Mouse (Mus musculus) forebrain, embryonic 16.5 days (tissue): ENCODE results near the gene Htra2. TPM values are rescaled to one million over a fixed set of nuclear protein-coding genes. Genes with fewer than 3 reads are reported as not detected.

ENCODE experiments used
- ATAC-seq: fragments of 200-750 bp; cut with Nextera tagmentation; 2 replicates; pipeline ENCODE4 v1.8.0; 2017; ENCODE audit warnings: mild to moderate bottlenecking, moderate library complexity
- H3K27ac ChIP-seq: fragments of 300-500 bp; sonication (generic); 2 replicates; pipeline ENCODE4 v1.5.1; 2014; ENCODE audit warnings: low read length, control low read depth
- H3K27me3 ChIP-seq: fragments of 300-500 bp; sonication (generic); replicated peaks from 2 replicates; pipeline ENCODE4 v1.6.1; 2014; ENCODE audit warnings: low read length; ENCODE audit not compliant: control insufficient read depth, insufficient read depth
- H3K36me3 ChIP-seq: fragments of 300-500 bp; sonication (generic); 2 replicates; pipeline ENCODE4 v1.6.1; 2014; ENCODE audit not compliant: control insufficient read depth, insufficient read depth
- H3K4me1 ChIP-seq: fragments of 300-500 bp; sonication (generic); replicated peaks from 2 replicates; pipeline ENCODE4 v1.6.1; 2014; ENCODE audit warnings: low read length; ENCODE audit not compliant: control insufficient read depth, insufficient read depth
- H3K4me2 ChIP-seq: fragments of 300-500 bp; sonication (generic); 2 replicates; pipeline ENCODE4 v1.6.1; 2014; ENCODE audit warnings: mild to moderate bottlenecking, low read length, control low read depth
- H3K4me3 ChIP-seq: fragments of 300-500 bp; sonication (generic); replicated peaks from 2 replicates; pipeline ENCODE4 v1.5.1; 2014; ENCODE audit warnings: mild to moderate bottlenecking, low read length, control low read depth
- H3K9ac ChIP-seq: fragments of 300-500 bp; sonication (generic); replicated peaks from 2 replicates; pipeline ENCODE4 v1.6.1; 2014; ENCODE audit warnings: low read depth, low read length, control low read depth
- H3K9me3 ChIP-seq: fragments of 300-500 bp; sonication (generic); 2 replicates; pipeline ENCODE4 v1.6.1; 2016; ENCODE audit warnings: low read length; ENCODE audit not compliant: control insufficient read depth
- WGBS: fragments of 180-500 bp; shearing (Covaris S2); extraction: QIAGEN DNeasy Blood & Tissue Kit; methylation state at CpG from one replicate; pipeline ENCODE4 v1.1.7; 2014; 5-methylcytosine and 5-hydroxymethylcytosine counted together
- polyA plus RNA-seq: library from polyadenylated mRNA; unstranded; fragments of >200 nt; fragmentation: Nextera tagmentation; extraction: Ambion mirVana; gene quantifications from 2 replicates; pipeline ENCODE4 v1.2.1, GENCODE M21; 2015

The Htra2 gene
- polyA plus RNA-seq, 1 experiment from 2014 or later = 77.8 TPM

GRCm38 (mm10) chr6:83027293-83027692 lies 27.8 kb downstream of the Htra2 start:
- H3K36me3 ChIP-seq = no peaks in the 10 kb centered on the region
- no peak overlapping the region for H3K27ac ChIP-seq
- H3K4me2 ChIP-seq = no peak overlapping the region
- H3K27me3 ChIP-seq = peaks cover 12% of the 10 kb centered on the region
- no peak overlapping the region for H3K9ac ChIP-seq
- ATAC-seq = no peak
- no peak overlapping the region for H3K4me3 ChIP-seq
- H3K9me3 ChIP-seq = no peaks in the 10 kb centered on the region
- 69% methylated on average over 8 of the region's 8 CpGs for WGBS
- H3K4me1 ChIP-seq = peaks cover under 1% of the 10 kb centered on the region

- 100% methylated on average over 4 of the region's 4 CpGs for WGBS
- ATAC-seq = no peak
Observed at GRCm38 (mm10) chr6:83025221-83025620, 29.9 kb downstream of the Htra2 start.

GRCm38 (mm10) chr6:83024421-83024820 lies 30.7 kb downstream of the Htra2 start:
- Histone ChIP-seq H3K36me3 (no peaks in the 10 kb centered on the region), H3K27me3 (no peaks in the 10 kb centered on the region), H3K4me1 (no peaks in the 10 kb centered on the region), H3K4me3 (no peak overlapping the region), H3K9ac (no peak overlapping the region), H3K27ac (no peak overlapping the region), H3K9me3 (no peaks in the 10 kb centered on the region), H3K4me2 (no peak overlapping the region)
- ATAC-seq = no peak
- 71% methylated on average over 4 of the region's 4 CpGs for WGBS

More at GRCm38 (mm10) chr6:83025221-83025620, 29.9 kb downstream of the Htra2 start:
- no peak overlapping the region for H3K27ac ChIP-seq
- no peaks in the 10 kb centered on the region for H3K9me3 ChIP-seq
- no peak overlapping the region for H3K4me3 ChIP-seq
- H3K4me1 ChIP-seq = no peaks in the 10 kb centered on the region
- H3K4me2 ChIP-seq = no peak overlapping the region
- H3K9ac ChIP-seq = no peak overlapping the region
- peaks cover 4% of the 10 kb centered on the region; the same call in 1 of the 2 replicates for H3K27me3 ChIP-seq
- no peaks in the 10 kb centered on the region for H3K36me3 ChIP-seq

- no peaks in the 10 kb centered on the region for H3K9me3 ChIP-seq
- H3K4me3 ChIP-seq = no peak overlapping the region
- ATAC-seq = no peak
- 91% methylated on average over 2 of the region's 2 CpGs for WGBS
- H3K27ac ChIP-seq = no peak overlapping the region
- no peak overlapping the region for H3K4me2 ChIP-seq
- no peaks in the 10 kb centered on the region for H3K27me3 ChIP-seq
- H3K36me3 ChIP-seq = no peaks in the 10 kb centered on the region
- no peaks in the 10 kb centered on the region for H3K4me1 ChIP-seq
- no peak overlapping the region for H3K9ac ChIP-seq
Observed at GRCm38 (mm10) chr6:83023786-83024185, 31.3 kb downstream of the Htra2 start.

- no peak overlapping the region for H3K4me3 ChIP-seq
- no peaks in the 10 kb centered on the region for H3K4me1 ChIP-seq
- no peak overlapping the region for H3K4me2 ChIP-seq
- no peak for ATAC-seq
- no peaks in the 10 kb centered on the region for H3K27me3 ChIP-seq
- 87% methylated on average over 9 of the region's 9 CpGs for WGBS
- no peak overlapping the region for H3K27ac ChIP-seq
- H3K9ac ChIP-seq = no peak overlapping the region
- H3K36me3 ChIP-seq = no peaks in the 10 kb centered on the region
- H3K9me3 ChIP-seq = no peaks in the 10 kb centered on the region
Observed at GRCm38 (mm10) chr6:83023008-83023407, 32.1 kb downstream of the Htra2 start.

- no peaks in the 10 kb centered on the region for H3K9me3 ChIP-seq
- WGBS = 81% methylated on average over 4 of the region's 4 CpGs
- no peak overlapping the region for H3K4me3 ChIP-seq
- H3K27me3 ChIP-seq = no peaks in the 10 kb centered on the region
- H3K36me3 ChIP-seq = no peaks in the 10 kb centered on the region
- no peak for ATAC-seq
- no peaks in the 10 kb centered on the region for H3K4me1 ChIP-seq
- no peak overlapping the region for H3K4me2 ChIP-seq
- H3K9ac ChIP-seq = no peak overlapping the region
- no peak overlapping the region for H3K27ac ChIP-seq
Observed at GRCm38 (mm10) chr6:83020836-83021593, 34.1 kb downstream of the Htra2 start.

- Histone ChIP-seq H3K27ac (no peak overlapping the region), H3K4me1 (no peaks in the 10 kb centered on the region), H3K9ac (no peak overlapping the region), H3K9me3 (no peaks in the 10 kb centered on the region), H3K36me3 (no peaks in the 10 kb centered on the region), H3K4me2 (no peak overlapping the region), H3K27me3 (no peaks in the 10 kb centered on the region), H3K4me3 (no peak overlapping the region)
- WGBS = 92% methylated on average over 6 of the region's 6 CpGs
- no peak for ATAC-seq
Observed at GRCm38 (mm10) chr6:83020121-83020520, 35.0 kb downstream of the Htra2 start.

- Histone ChIP-seq H3K36me3 (no peaks in the 10 kb centered on the region), H3K27me3 (no peaks in the 10 kb centered on the region), H3K9ac (no peak overlapping the region), H3K4me3 (no peak overlapping the region), H3K4me2 (no peak overlapping the region), H3K27ac (no peak overlapping the region), H3K4me1 (no peaks in the 10 kb centered on the region), H3K9me3 (no peaks in the 10 kb centered on the region)
- WGBS = 62% methylated on average over 3 of the region's 3 CpGs
- ATAC-seq = no peak
Observed at GRCm38 (mm10) chr6:83019044-83019443, 36.0 kb downstream of the Htra2 start.

GRCm38 (mm10) chr6:83017190-83017589 lies 37.9 kb downstream of the Htra2 start:
- Histone ChIP-seq H3K9me3 (no peaks in the 10 kb centered on the region), H3K27ac (no peak overlapping the region), H3K27me3 (no peaks in the 10 kb centered on the region), H3K36me3 (no peaks in the 10 kb centered on the region), H3K4me2 (no peak overlapping the region), H3K9ac (no peak overlapping the region), H3K4me3 (no peak overlapping the region), H3K4me1 (no peaks in the 10 kb centered on the region)
- 79% methylated on average over 3 of the region's 3 CpGs for WGBS
- ATAC-seq = no peak

- no peaks in the 10 kb centered on the region for H3K27me3 ChIP-seq
Observed at GRCm38 (mm10) chr6:83015749-83016148, 39.3 kb downstream of the Htra2 start.

More at GRCm38 (mm10) chr6:83015749-83016148, 39.3 kb downstream of the Htra2 start:
- Histone ChIP-seq H3K9ac (no peak overlapping the region), H3K4me1 (no peaks in the 10 kb centered on the region), H3K9me3 (no peaks in the 10 kb centered on the region), H3K4me2 (no peak overlapping the region), H3K27ac (no peak overlapping the region), H3K36me3 (no peaks in the 10 kb centered on the region), H3K4me3 (no peak overlapping the region)
- no peak for ATAC-seq
- 90% methylated on average over 2 of the region's 2 CpGs for WGBS
